Mouse (Mus musculus) forebrain, embryonic 16.5 days (tissue): ENCODE measurements around the gene Aspg. TPM values are rescaled to one million over a fixed set of nuclear protein-coding genes. Genes with fewer than 3 reads are reported as not detected.

Source experiments
- ATAC-seq: fragments of 200-750 bp; cut with Nextera tagmentation; 2 replicates; pipeline ENCODE4 v1.8.0; 2017; ENCODE audit warnings: mild to moderate bottlenecking, moderate library complexity
- H3K27ac ChIP-seq: fragments of 300-500 bp; sonication (generic); 2 replicates; pipeline ENCODE4 v1.5.1; 2014; ENCODE audit warnings: low read length, control low read depth
- H3K27me3 ChIP-seq: fragments of 300-500 bp; sonication (generic); replicated peaks from 2 replicates; pipeline ENCODE4 v1.6.1; 2014; ENCODE audit warnings: low read length; ENCODE audit not compliant: control insufficient read depth, insufficient read depth
- H3K36me3 ChIP-seq: fragments of 300-500 bp; sonication (generic); 2 replicates; pipeline ENCODE4 v1.6.1; 2014; ENCODE audit not compliant: control insufficient read depth, insufficient read depth
- H3K4me1 ChIP-seq: fragments of 300-500 bp; sonication (generic); replicated peaks from 2 replicates; pipeline ENCODE4 v1.6.1; 2014; ENCODE audit warnings: low read length; ENCODE audit not compliant: control insufficient read depth, insufficient read depth
- H3K4me2 ChIP-seq: fragments of 300-500 bp; sonication (generic); 2 replicates; pipeline ENCODE4 v1.6.1; 2014; ENCODE audit warnings: mild to moderate bottlenecking, low read length, control low read depth
- H3K4me3 ChIP-seq: fragments of 300-500 bp; sonication (generic); replicated peaks from 2 replicates; pipeline ENCODE4 v1.5.1; 2014; ENCODE audit warnings: mild to moderate bottlenecking, low read length, control low read depth
- H3K9ac ChIP-seq: fragments of 300-500 bp; sonication (generic); replicated peaks from 2 replicates; pipeline ENCODE4 v1.6.1; 2014; ENCODE audit warnings: low read depth, low read length, control low read depth
- H3K9me3 ChIP-seq: fragments of 300-500 bp; sonication (generic); 2 replicates; pipeline ENCODE4 v1.6.1; 2016; ENCODE audit warnings: low read length; ENCODE audit not compliant: control insufficient read depth
- WGBS: fragments of 180-500 bp; shearing (Covaris S2); extraction: QIAGEN DNeasy Blood & Tissue Kit; methylation state at CpG from one replicate; pipeline ENCODE4 v1.1.7; 2014; 5-methylcytosine and 5-hydroxymethylcytosine counted together
- polyA plus RNA-seq: library from polyadenylated mRNA; unstranded; fragments of >200 nt; fragmentation: Nextera tagmentation; extraction: Ambion mirVana; gene quantifications from 2 replicates; pipeline ENCODE4 v1.2.1, GENCODE M21; 2015

The Aspg gene
- polyA plus RNA-seq, 1 experiment from 2014 or later, result 0.75 TPM

DNA sequence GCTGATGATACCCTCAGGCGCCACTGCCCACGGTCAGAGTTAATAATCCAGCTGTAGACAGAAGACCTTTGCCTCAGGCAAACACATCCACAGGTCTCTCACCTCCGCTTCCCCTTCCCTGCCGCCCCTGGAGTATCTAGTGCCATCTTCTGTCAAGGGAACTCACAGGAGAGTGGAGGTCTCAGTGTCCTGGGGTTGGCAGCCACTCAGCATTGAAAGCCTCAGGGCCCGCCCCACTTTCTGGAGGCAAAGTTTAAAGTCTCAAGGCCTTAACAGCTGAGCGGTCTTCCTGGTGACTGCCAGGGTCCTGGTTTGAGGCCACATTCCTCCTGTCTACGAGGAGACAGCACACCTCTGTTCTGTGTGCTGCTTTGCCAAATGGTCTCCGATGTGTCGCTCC is 3.2 kb downstream of the Aspg start:
- Histone ChIP-seq H3K4me3 (no peak overlapping the region), H3K9ac (no peak overlapping the region), H3K36me3 (no peaks in the 10 kb centered on the region), H3K4me1 (0 out of 2 replicates have a peak, but pooled peaks cover 3% of the 10 kb centered on the region), H3K27me3 (no peaks in the 10 kb centered on the region), H3K27ac (no peak overlapping the region), H3K4me2 (no peak overlapping the region), H3K9me3 (no peaks in the 10 kb centered on the region)
- no peak for ATAC-seq
- WGBS, result 82% methylated on average over 9 of the region's 9 CpGs

DNA sequence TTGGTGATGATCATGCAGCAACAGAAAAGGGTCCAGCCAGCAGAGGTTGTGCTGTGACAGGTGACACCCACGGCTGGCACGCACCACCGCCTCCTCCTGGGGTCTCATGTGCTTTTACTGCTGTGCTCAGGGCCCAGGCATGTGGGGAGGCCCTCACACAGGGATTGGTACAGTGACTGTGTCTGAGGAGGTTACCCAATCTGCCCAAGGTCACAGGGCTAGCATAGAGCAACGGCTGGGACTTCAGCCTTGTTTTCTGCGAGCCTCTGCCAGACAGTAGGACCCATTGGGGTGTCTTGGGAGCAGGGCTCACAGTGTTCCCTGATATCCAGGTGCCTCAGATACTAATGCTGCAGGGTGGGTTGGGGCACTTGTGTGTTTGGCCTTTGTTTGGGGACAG is 4.8 kb downstream of the Aspg start:
- Histone ChIP-seq H3K9ac (no peak overlapping the region), H3K4me3 (no peak overlapping the region), H3K4me2 (no peak overlapping the region), H3K27ac (no peak overlapping the region), H3K36me3 (no peaks in the 10 kb centered on the region), H3K9me3 (no peaks in the 10 kb centered on the region), H3K4me1 (0 out of 2 replicates have a peak, but pooled peaks cover 3% of the 10 kb centered on the region), H3K27me3 (no peaks in the 10 kb centered on the region)
- no peak for ATAC-seq
- WGBS, result 88% methylated on average over 5 of the region's 5 CpGs

DNA sequence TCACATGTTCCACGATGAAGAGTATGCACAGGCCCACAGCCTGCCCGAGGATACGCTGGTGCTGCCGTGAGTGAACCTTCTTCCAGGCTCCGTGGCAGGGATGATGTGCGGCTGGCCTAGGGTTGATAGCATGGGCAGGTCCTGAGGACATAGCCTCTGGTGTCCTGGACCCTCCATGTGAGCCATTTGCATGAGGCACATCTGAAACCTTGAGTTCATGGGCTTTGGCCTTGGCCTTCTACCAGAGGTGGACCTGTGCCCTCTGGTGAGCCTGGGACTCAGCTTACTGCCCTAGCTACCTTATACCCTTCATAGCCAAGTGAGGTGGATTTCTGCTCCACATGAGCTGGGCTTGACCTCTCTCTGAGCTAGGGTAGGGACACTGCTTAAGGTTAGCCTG is 5.8 kb downstream of the Aspg start:
- Histone ChIP-seq H3K36me3 (no peaks in the 10 kb centered on the region), H3K27ac (no peak overlapping the region), H3K4me2 (no peak overlapping the region), H3K9ac (no peak overlapping the region), H3K27me3 (no peaks in the 10 kb centered on the region), H3K9me3 (no peaks in the 10 kb centered on the region), H3K4me1 (0 out of 2 replicates have a peak, but pooled peaks cover 3% of the 10 kb centered on the region), H3K4me3 (no peak overlapping the region)
- WGBS, result 90% methylated on average over 6 of the region's 6 CpGs
- ATAC-seq, result no peak

DNA sequence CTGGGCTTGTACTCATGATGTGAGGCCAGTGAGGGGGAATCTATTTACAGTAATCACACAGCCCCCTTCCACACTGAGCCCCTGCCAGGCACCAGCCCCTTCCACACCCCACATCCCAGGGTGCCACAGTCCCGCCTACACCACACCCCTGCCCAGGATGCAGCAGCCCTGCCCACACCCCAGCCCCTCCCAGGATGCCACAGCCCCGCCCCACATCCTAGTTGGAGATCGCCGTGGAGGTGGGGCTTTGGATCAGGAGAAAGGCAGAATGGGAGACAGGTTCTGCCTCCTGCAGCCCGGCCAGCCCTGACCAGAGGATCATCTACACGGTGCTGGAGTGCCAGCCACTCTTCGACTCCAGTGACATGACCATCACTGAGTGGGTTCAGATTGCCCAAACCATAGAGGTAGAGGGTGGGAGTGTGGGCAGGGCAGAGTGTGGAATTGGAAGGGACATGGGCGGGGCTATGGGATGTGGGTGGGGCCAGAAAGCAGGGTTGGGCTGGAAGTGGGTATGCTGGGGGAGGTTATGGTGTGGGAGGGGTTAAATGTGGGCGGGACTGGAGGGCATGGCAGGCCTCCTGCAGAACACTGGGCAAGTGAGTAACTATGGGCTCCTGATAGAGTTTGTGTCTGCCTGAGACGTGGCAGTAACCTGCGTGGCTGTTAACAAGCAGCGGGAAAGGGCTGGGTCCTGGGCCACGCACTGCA is 6.4 kb downstream of the Aspg start:
- 19% methylated on average over 13 of the region's 13 CpGs for WGBS
- no peak overlapping the region for H3K4me2 ChIP-seq
- H3K36me3 ChIP-seq, result no peaks in the 10 kb centered on the region
- 0 out of 2 replicates have a peak, but pooled peaks cover 3% of the 10 kb centered on the region for H3K4me1 ChIP-seq
- no peaks in the 10 kb centered on the region for H3K27me3 ChIP-seq
- no peak overlapping the region for H3K9ac ChIP-seq
- H3K9me3 ChIP-seq, result no peaks in the 10 kb centered on the region
- ATAC-seq, result peak; percentile 31; the same call in 1 of the 2 replicates
- H3K4me3 ChIP-seq, result no peak overlapping the region
- H3K27ac ChIP-seq, result no peak overlapping the region

DNA sequence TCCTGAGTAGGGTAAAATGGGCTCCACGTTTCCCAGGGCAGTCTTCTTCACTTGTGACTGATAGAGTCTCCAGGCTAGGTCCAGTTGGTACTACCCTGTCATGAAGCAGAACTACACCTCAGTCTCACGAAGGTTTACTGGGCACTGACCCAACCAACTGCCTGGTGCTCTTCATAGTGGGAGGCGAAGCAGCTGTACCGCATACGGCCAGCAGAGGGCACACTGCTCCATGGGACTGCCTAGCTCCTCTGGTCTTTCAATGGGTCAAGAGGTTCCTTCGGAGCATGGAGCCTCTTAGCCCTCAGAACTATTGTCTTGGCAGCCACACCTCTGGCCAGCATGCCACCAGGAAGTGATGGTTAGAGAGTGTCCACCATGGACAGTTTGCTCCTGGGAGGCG is 7.2 kb downstream of the Aspg start:
- Histone ChIP-seq H3K4me1 (0 out of 2 replicates have a peak, but pooled peaks cover 3% of the 10 kb centered on the region), H3K27me3 (no peaks in the 10 kb centered on the region), H3K9me3 (no peaks in the 10 kb centered on the region), H3K9ac (no peak overlapping the region), H3K36me3 (no peaks in the 10 kb centered on the region), H3K4me3 (no peak overlapping the region), H3K27ac (no peak overlapping the region), H3K4me2 (no peak overlapping the region)
- WGBS, result 13% methylated on average over 7 of the region's 7 CpGs
- peak; percentile 59 for ATAC-seq

DNA sequence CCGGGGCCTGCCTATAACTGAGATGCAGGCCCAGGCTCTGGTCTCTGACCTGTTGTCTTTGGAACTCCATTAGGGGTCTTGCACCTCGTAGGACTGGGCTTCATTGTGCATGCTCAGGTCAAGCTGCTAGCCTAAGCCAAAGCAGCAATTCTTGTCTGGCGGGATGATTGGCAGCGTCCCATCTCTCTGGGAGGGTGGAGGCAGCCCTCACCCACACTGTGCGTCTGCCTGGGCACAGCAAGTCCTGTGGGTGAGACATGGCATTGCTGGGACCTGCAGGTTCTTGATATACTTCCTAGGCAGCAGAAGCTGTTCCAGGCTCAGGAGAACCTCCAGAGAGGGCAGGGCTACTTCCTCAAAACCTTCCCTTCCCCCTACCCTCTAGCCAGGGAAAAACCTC is 10.5 kb downstream of the Aspg start:
- no peak for ATAC-seq
- Histone ChIP-seq H3K9me3 (no peaks in the 10 kb centered on the region), H3K4me2 (no peak overlapping the region), H3K27me3 (no peaks in the 10 kb centered on the region), H3K4me3 (no peak overlapping the region), H3K27ac (no peak overlapping the region), H3K4me1 (0 out of 2 replicates have a peak, but pooled peaks cover 3% of the 10 kb centered on the region), H3K36me3 (no peaks in the 10 kb centered on the region), H3K9ac (no peak overlapping the region)
- 76% methylated on average over 5 of the region's 5 CpGs for WGBS

DNA sequence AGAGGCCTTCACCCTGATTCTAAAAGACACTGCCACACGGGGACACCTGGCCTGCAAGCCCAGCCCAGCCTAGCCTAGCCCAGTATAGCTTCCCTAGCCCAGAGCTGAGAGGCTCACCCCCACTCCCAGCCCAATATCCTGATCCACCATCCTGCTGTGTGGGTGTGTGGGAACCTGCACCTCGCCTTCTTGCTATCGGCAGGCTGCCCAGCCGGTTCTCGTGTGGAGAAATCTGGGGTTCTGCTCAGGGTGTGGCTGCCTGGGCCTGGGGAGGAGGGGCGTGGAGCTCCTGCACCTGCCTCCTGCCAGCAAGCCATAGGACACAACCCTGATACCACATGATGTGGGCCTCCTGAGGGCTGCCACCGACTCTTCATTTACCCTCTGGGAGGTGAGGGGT is 11.2 kb downstream of the Aspg start:
- H3K9me3 ChIP-seq, result no peaks in the 10 kb centered on the region
- no peak overlapping the region for H3K4me2 ChIP-seq
- WGBS, result 84% methylated on average over 7 of the region's 7 CpGs
- H3K9ac ChIP-seq, result no peak overlapping the region
- no peaks in the 10 kb centered on the region for H3K36me3 ChIP-seq
- H3K27ac ChIP-seq, result no peak overlapping the region
- H3K4me1 ChIP-seq, result 0 out of 2 replicates have a peak, but pooled peaks cover 3% of the 10 kb centered on the region
- no peaks in the 10 kb centered on the region for H3K27me3 ChIP-seq
- ATAC-seq, result no peak
- no peak overlapping the region for H3K4me3 ChIP-seq

DNA sequence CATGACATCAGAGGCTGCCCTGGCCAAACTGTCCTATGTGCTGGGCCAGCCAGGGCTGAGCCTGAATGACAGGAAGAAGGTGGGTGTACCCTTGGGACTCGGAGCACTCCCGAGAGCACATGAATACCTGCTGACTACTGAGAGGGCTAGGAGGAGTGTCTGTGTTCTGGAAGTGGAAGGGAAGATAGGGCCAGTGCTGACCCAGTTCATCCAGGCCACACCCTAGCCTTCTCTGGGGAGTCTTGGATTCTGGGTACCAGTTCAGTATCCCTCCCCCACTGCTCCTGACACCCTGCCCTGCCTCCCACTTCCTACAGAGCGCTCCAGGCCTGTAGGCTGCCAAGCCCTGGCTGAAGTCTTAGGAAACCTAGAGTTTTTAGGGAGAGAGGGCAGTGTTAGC is 14.7 kb downstream of the Aspg start:
- 76% methylated on average over 3 of the region's 3 CpGs for WGBS
- Histone ChIP-seq H3K4me3 (no peak overlapping the region), H3K36me3 (no peaks in the 10 kb centered on the region), H3K4me2 (no peak overlapping the region), H3K27ac (no peak overlapping the region), H3K9ac (no peak overlapping the region), H3K27me3 (no peaks in the 10 kb centered on the region), H3K4me1 (no peaks in the 10 kb centered on the region), H3K9me3 (no peaks in the 10 kb centered on the region)
- no peak for ATAC-seq

DNA sequence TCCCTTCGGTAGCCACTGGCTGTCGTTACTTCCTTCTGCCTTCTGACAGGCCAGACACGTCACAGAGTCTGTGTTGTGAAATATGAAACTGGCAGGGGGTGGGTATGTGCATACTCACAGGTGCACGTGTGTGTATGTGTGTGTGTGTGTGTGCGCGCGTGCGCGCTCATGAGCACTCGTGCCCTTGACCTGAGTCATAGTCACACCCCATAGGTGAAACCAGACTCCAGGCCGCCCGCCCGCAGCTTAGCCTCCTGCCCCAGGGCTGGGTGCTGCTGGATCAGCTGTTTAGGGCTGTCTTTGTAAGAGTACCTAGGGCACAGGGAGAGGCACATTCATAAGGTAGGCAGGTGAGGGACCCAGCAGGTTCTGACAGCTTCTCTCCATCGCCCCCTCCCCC is 19.4 kb downstream of the Aspg start:
- Histone ChIP-seq H3K9ac (no peak overlapping the region), H3K27ac (no peak overlapping the region), H3K27me3 (no peaks in the 10 kb centered on the region; the same call in 1 of the 2 replicates), H3K9me3 (no peaks in the 10 kb centered on the region), H3K36me3 (no peaks in the 10 kb centered on the region), H3K4me3 (no peak overlapping the region), H3K4me2 (no peak overlapping the region), H3K4me1 (peaks cover 11% of the 10 kb centered on the region; the same call in 1 of the 2 replicates)
- 87% methylated on average over 14 of the region's 14 CpGs for WGBS
- ATAC-seq, result no peak
